Mouse (Mus musculus) C2C12 (cell line): Measurements from ENCODE around the gene Gpr18. TPM values are rescaled to one million over a fixed set of nuclear protein-coding genes. Genes with fewer than 3 reads are reported as not detected.

Experiments used
- H3K27me3 ChIP-seq: one replicate; pipeline ENCODE4 v1.6.1; 2011; ENCODE audit not compliant: control insufficient read depth, insufficient read depth, insufficient read length
- H3K36me3 ChIP-seq: one replicate; pipeline ENCODE4 v1.6.1; 2011; ENCODE audit not compliant: control insufficient read depth, insufficient read depth
- H3K4me3 ChIP-seq: one replicate; pipeline ENCODE4 v1.5.1; 2011; ENCODE audit warnings: mild to moderate bottlenecking, control low read depth; ENCODE audit not compliant: poor library complexity, insufficient read depth, severe bottlenecking
- H3K79me2 ChIP-seq: one replicate; pipeline ENCODE4 v1.6.1; 2011; ENCODE audit not compliant: control insufficient read depth, insufficient read depth
- H3K79me3 ChIP-seq: one replicate; pipeline ENCODE4 v1.6.1; 2011; ENCODE audit warnings: low read depth, control low read depth
- H3ac ChIP-seq: one replicate; pipeline ENCODE3; 2011; ENCODE audit warnings: low read depth; ENCODE audit not compliant: control insufficient read depth, insufficient read length
- CEBPB ChIP-seq: IDR thresholded peaks from one replicate; pipeline ENCODE4 v1.6.1; 2011; ENCODE audit warnings: low read depth, mild to moderate bottlenecking, control low read depth, moderate library complexity
- CTCF ChIP-seq: IDR thresholded peaks from one replicate; pipeline ENCODE4 v1.5.1; 2011; ENCODE audit not compliant: control insufficient read depth, insufficient read depth, insufficient read length
- FOSL1 ChIP-seq: IDR thresholded peaks from one replicate; pipeline ENCODE4 v1.8.0; 2011; ENCODE audit warnings: mild to moderate bottlenecking, low read length; ENCODE audit not compliant: poor library complexity, insufficient read depth, severe bottlenecking
- MAX ChIP-seq: IDR thresholded peaks from one replicate; pipeline ENCODE4 v1.6.1; 2011; ENCODE audit warnings: mild to moderate bottlenecking, control low read depth
- MYOD1 ChIP-seq: IDR thresholded peaks from one replicate; pipeline ENCODE4 v1.6.1; 2011; ENCODE audit warnings: low read depth; ENCODE audit not compliant: control insufficient read depth, insufficient read length
- MYOG ChIP-seq: IDR thresholded peaks from one replicate; pipeline ENCODE4 v1.6.1; 2011; ENCODE audit not compliant: control insufficient read depth, insufficient read length; ENCODE audit errors: extremely low read depth
- USF1 ChIP-seq: IDR thresholded peaks from one replicate; pipeline ENCODE4 v1.6.1; 2011; ENCODE audit warnings: low read depth, mild to moderate bottlenecking, control low read depth, moderate library complexity
- polyA plus RNA-seq: library from polyadenylated mRNA; unstranded; fragments of >200 nt; fragmentation: generic; extraction: Trizol; gene quantifications from one replicate; pipeline ENCODE4 v1.2.1, GENCODE M21; 2012; ENCODE audit warnings: missing spikeins

Gene Gpr18
- polyA plus RNA-seq, 1 experiment, result 0.07 TPM

DNA sequence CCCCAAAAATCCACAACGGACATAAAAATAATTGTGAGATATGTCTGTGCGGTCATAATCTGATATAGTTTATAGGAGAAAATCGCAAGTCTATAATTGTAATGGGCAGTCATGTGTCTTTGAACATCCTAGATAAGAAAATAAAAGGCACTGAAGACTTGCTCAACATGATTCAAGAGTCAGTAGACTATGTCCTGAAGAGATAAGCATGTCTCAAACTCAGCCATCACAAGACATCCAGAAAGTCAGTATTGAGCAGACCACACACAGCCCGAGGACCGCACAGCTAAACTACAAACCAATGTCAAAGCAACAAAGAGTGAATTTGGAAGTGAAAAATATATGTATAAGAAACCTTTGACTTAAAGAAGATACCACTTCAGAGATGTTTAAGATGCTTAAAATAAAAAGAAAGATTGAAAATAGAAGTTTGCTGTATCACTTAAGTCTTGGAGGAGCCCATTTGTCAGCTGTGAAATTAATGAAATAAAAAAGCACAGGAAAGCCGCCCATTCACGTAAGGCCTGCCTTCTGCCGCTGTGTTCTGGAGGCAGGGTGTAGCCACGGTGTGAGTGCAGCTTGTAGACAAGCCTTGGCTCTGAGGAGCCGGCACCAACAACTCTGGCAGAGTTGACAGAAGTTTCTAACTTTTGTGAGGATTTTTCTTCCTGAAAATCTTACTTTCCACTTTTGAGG lies 41.7 kb upstream of the Gpr18 start:
- TF ChIP-seq CTCF, result no peak
- TF ChIP-seq FOSL1, result no peak
- TF ChIP-seq CEBPB, result no peak
- no peak for TF ChIP-seq USF1
- TF ChIP-seq MYOD1, result no peak
- TF ChIP-seq MAX, result no peak
- Histone ChIP-seq H3K27me3 (no peaks in the 10 kb centered on the region), H3K4me3 (no peak overlapping the region), H3K79me3 (no peaks in the 10 kb centered on the region), H3ac (no peak overlapping the region), H3K79me2 (no peaks in the 10 kb centered on the region), H3K36me3 (no peaks in the 10 kb centered on the region)

DNA sequence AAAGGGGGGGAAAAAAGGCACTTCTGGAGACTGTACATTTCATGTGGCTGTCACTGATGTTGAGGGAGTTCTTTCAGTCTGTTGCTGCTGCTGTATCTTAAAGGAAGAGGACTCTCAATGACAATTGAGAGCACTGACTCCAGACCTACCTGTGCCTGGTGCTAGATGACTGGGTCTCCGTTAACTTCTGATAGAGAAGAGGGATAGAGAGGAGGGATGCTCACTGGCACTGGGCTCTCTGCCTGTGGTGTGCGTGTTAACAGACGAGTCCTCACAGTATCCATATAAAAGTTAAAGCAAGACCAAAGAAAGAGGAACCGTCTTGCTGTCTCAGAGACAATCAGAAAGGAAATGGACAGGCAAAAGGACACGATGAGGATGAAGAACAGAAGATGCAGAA lies 40.7 kb upstream of the Gpr18 start:
- Histone ChIP-seq H3K79me2 (no peaks in the 10 kb centered on the region), H3K27me3 (no peaks in the 10 kb centered on the region), H3K79me3 (no peaks in the 10 kb centered on the region), H3ac (no peak overlapping the region), H3K36me3 (no peaks in the 10 kb centered on the region), H3K4me3 (no peak overlapping the region)
- TF ChIP-seq MYOD1, result no peak
- TF ChIP-seq MAX, result no peak
- no peak for TF ChIP-seq CTCF
- no peak for TF ChIP-seq FOSL1
- no peak for TF ChIP-seq USF1
- no peak for TF ChIP-seq MYOG
- no peak for TF ChIP-seq CEBPB

DNA sequence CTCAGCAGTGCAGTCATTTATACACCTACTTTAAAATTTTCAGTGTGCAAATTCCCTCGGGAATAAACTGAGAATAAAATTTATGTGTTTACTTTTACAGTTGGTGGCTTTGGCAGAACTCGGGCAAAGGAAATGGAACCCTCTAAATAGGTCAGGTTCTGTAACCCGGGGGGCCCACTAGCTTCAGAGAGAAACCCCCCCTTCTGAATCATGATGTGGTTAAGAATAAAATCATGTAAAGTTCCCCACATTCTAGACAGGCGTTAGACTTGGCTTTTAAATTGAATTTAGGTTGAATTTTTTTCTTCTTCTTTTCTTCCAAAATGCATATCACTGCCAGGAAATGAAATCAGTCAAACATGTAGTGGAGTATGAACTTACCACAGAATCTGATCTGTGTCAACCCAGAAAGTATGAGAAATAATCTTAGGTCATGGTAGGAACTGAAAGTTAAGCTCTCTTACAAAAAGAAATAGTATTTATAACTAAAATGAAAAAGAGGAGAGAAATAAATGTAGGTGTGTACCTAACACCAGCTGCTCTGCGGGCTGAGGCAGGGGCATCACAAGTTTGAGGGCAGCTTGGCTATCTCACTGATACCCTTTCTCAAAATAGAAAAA lies 39.7 kb upstream of the Gpr18 start:
- H3K36me3 ChIP-seq, result no peaks in the 10 kb centered on the region
- no peak overlapping the region for H3ac ChIP-seq
- H3K79me2 ChIP-seq, result no peaks in the 10 kb centered on the region
- TF ChIP-seq CEBPB (no peak), USF1 (no peak), MYOG (no peak), MYOD1 (no peak), MAX (no peak), FOSL1 (no peak), CTCF (no peak)
- H3K79me3 ChIP-seq, result no peaks in the 10 kb centered on the region
- no peak overlapping the region for H3K4me3 ChIP-seq
- no peaks in the 10 kb centered on the region for H3K27me3 ChIP-seq

GRCm38 (mm10) chr14:121954608-121955007 lies 39.0 kb upstream of the Gpr18 start:
- Histone ChIP-seq H3K4me3 (no peak overlapping the region), H3K79me3 (no peaks in the 10 kb centered on the region), H3K79me2 (no peaks in the 10 kb centered on the region), H3K36me3 (no peaks in the 10 kb centered on the region), H3K27me3 (no peaks in the 10 kb centered on the region), H3ac (no peak overlapping the region)
- TF ChIP-seq USF1, result no peak
- no peak for TF ChIP-seq MYOG
- no peak for TF ChIP-seq CEBPB
- TF ChIP-seq FOSL1, result no peak
- no peak for TF ChIP-seq MYOD1
- no peak for TF ChIP-seq CTCF
- no peak for TF ChIP-seq MAX

DNA sequence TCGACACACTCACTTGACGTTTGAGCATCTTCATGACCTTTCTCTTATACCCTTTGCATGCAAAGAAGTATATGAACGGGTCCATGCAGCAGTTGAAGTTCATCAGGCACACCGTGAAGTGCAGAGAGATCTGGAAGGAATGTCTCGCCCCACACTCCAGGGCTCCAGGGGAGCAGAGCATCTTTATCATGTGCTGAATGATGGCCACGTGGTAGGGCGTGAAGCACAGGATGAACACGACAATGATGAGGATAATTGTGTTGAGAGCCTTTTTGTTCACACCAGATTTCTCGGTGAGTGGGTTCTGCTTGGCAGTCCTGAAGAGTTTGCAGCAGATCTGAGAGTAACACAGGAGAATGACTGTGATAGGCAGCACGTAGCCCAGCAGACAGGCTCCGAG lies 38.5 kb upstream of the Gpr18 start:
- Histone ChIP-seq H3K79me2 (no peaks in the 10 kb centered on the region), H3K79me3 (no peaks in the 10 kb centered on the region), H3K27me3 (no peaks in the 10 kb centered on the region), H3ac (no peak overlapping the region), H3K4me3 (no peak overlapping the region), H3K36me3 (no peaks in the 10 kb centered on the region)
- TF ChIP-seq CEBPB (no peak), MYOD1 (no peak), FOSL1 (no peak), MAX (no peak), USF1 (no peak), MYOG (no peak), CTCF (no peak)

DNA sequence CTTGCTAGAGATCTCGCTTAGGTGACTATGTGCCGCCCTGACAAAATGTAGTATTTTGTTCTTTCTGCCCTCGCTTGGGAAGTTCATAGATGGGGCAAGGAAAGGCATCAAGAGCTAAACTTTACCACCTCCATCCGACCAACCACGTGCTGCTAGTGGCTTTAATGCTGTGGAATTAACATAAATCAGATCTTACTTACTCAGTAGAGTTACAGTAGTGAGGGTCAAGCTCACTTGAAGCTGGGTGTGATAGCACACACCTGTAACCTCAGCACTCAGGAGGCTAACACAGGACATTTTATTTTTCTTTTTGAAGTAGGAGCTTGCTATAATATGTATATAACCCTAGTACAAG lies 36.4 kb upstream of the Gpr18 start:
- Histone ChIP-seq H3K4me3 (no peak overlapping the region), H3K27me3 (no peaks in the 10 kb centered on the region), H3K36me3 (no peaks in the 10 kb centered on the region), H3K79me3 (peaks cover 1% of the 10 kb centered on the region), H3K79me2 (no peaks in the 10 kb centered on the region), H3ac (no peak overlapping the region)
- no peak for TF ChIP-seq MYOG
- TF ChIP-seq MYOD1, result no peak
- TF ChIP-seq USF1, result no peak
- TF ChIP-seq FOSL1, result no peak
- no peak for TF ChIP-seq CEBPB
- no peak for TF ChIP-seq CTCF
- TF ChIP-seq MAX, result no peak
